Mouse (Mus musculus): ENCODE data around the gene S1pr4. TPM values are rescaled to one million over a fixed set of nuclear protein-coding genes. Genes with fewer than 3 reads are reported as not detected.

The S1pr4 gene
- polyA plus RNA-seq, 1 experiment from 2014 or later: 2.8 TPM

DNA sequence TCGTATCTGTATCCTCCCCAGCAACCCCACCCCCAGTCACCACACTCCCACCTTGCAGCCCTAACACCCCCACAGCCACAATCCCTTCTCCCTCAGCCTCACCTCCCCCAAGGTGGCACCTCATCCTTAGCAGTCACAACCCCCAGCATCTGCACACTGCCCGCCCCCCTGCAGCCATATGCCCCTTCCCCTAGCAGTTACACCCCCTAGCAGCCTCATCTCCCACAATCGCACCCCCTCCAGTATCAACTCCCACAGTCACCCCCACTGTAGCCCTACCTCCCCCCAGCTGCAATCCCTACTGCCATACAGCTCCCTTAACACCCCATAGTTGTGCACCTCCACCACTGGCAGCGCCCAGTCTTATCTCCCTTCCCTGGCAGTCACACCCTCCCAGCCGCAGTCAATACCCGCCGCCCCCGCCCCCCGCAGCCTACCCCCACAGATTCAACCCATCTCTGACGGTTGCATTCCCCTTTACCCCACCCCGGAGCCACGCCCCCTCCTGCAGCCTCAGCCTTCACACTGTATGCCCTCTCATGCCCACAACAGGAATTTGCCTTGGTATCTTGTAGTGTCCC is 42.9 kb downstream of the S1pr4 start:
- peaks cover 7% of the 10 kb centered on the region for H3K4me1 ChIP-seq (replicated peaks; ENCODE audit: control insufficient read depth, insufficient read depth, low read length)
- no peak overlapping the region for H3K4me3 ChIP-seq (ENCODE audit: low read length)
- H3K27me3 ChIP-seq (ENCODE audit: control insufficient read depth, insufficient read depth, low read depth, low read length): peaks cover 88% of the 10 kb centered on the region
- ATAC-seq (ENCODE audit: low read depth): no peak
- WGBS: 25% methylated on average over 12 of the region's 12 CpGs
- no peak overlapping the region for H3K9ac ChIP-seq (ENCODE audit: low read length)
- H3K9me3 ChIP-seq (ENCODE audit: control insufficient read depth, low read length): no peaks in the 10 kb centered on the region
- no peak overlapping the region for H3K4me2 ChIP-seq (ENCODE audit: low read depth, low read length)
- H3K36me3 ChIP-seq (ENCODE audit: control insufficient read depth, insufficient read depth, low read length): no peaks in the 10 kb centered on the region
- H3K27ac ChIP-seq (ENCODE audit: low read length): no peak overlapping the region

DNA sequence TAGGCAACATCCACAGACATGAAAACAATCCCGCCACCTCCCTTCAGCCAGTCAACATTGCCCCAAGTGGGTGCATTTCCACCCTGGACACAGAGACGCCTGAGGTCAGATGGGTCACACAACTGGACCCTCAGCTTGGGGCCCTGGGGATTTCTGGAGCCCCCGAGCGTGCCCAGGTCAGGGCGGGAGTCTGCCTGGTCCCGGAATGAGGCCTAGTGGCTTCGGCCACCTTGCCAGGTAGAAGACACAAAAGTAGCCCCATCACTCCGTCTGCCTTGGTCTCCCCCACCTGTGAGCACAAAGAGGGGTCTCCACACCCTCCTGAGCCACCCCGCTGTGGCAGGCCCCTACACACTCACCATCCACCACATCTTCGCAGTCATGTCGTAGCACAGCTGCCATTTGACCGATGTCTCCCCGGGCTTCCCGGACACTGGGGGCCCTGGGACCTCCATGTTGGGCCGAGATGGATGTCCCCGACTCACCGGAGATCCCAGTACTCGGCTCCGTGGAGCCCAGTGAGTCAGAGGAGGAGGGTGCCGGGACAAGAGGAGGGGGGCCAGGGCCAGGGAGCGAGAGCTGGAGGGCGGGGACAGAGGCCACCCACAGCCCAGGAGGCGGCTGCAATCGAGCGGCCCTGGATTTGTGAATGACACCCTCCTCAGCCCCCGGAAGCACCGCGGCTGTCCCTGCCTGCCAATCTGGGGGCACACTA is 44.6 kb downstream of the S1pr4 start, which contains the start of gene Nfic:
Nfic (minus strand) TSS at position 455 of the 715 bp plus-strand sequence.
- no peak within 1 kb of the TSS for H3K27ac ChIP-seq (ENCODE audit: low read length)
- peaks cover 87% of the 10 kb centered on the region for H3K27me3 ChIP-seq (ENCODE audit: control insufficient read depth, insufficient read depth, low read depth, low read length)
- no peak within 1 kb of the TSS for H3K9ac ChIP-seq (ENCODE audit: low read length)
- WGBS: 56% methylated on average over 28 of the region's 28 CpGs
- no peak for ATAC-seq (ENCODE audit: low read depth)
- no peaks in the 10 kb centered on the region for H3K9me3 ChIP-seq (ENCODE audit: control insufficient read depth, low read length)
- H3K4me2 ChIP-seq (ENCODE audit: low read depth, low read length): no peak within 1 kb of the TSS
- no peaks in the 10 kb centered on the region for H3K36me3 ChIP-seq (ENCODE audit: control insufficient read depth, insufficient read depth, low read length)
- no peaks in the 10 kb centered on the region; the same call in 1 of the 2 replicates for H3K4me1 ChIP-seq (replicated peaks; ENCODE audit: control insufficient read depth, insufficient read depth, low read length)
- H3K4me3 ChIP-seq (ENCODE audit: low read length): no peak within 1 kb of the TSS

DNA sequence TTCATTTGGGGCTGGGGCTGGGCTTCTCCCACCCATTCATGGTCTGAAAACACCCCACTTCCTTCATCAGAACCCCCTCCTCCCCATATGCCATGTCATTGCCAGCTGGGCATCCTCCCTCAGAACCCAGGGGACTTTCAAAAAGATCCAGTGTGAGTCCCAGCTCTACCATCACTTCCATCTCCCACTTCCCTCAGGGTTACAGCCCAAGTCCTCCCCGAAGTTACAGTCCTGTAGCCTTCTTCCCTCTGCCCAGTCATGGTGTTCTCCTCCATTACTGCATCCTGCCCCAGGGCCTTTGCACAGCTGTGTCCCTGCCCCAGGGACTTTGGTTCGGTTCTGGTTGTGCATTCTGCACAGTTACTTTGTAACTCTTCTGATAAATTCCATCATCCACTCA is 45.8 kb downstream of the S1pr4 start:
- 69% methylated on average over 2 of the region's 2 CpGs for WGBS
- ATAC-seq (ENCODE audit: low read depth): no peak
- Histone ChIP-seq H3K9me3 (ENCODE audit: control insufficient read depth, low read length) (no peaks in the 10 kb centered on the region), H3K4me3 (ENCODE audit: low read length) (no peak overlapping the region), H3K27ac (ENCODE audit: low read length) (no peak overlapping the region), H3K27me3 (ENCODE audit: control insufficient read depth, insufficient read depth, low read depth, low read length) (peaks cover 77% of the 10 kb centered on the region), H3K4me1 (replicated peaks; ENCODE audit: control insufficient read depth, insufficient read depth, low read length) (no peaks in the 10 kb centered on the region; the same call in 1 of the 2 replicates), H3K9ac (ENCODE audit: low read length) (no peak overlapping the region), H3K4me2 (ENCODE audit: low read depth, low read length) (no peak overlapping the region), H3K36me3 (ENCODE audit: control insufficient read depth, insufficient read depth, low read length) (no peaks in the 10 kb centered on the region)

DNA sequence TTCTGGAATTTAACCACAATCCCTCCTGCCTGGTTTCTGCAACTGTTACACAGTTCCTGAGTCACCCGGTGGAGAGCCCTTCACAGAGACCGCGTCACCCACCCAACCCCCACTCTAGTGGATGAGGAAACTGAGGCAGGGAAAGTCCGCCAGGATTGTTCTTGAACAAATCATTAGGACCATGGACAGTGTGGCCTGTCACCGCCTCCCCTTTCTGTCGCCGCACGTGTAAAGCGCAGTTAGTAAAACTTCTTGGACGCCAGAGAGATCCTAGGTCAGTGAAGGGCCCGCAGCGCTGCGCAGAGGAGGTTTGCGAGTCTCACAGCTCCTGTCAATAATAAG is 47.0 kb downstream of the S1pr4 start:
- no peak for ATAC-seq (ENCODE audit: low read depth)
- Histone ChIP-seq H3K9ac (ENCODE audit: low read length) (no peak overlapping the region), H3K9me3 (ENCODE audit: control insufficient read depth, low read length) (no peaks in the 10 kb centered on the region), H3K4me3 (ENCODE audit: low read length) (peak overlapping the region; percentile 2; the same call in 1 of the 2 replicates), H3K36me3 (ENCODE audit: control insufficient read depth, insufficient read depth, low read length) (no peaks in the 10 kb centered on the region), H3K4me2 (ENCODE audit: low read depth, low read length) (no peak overlapping the region; the same call in 1 of the 2 replicates), H3K4me1 (replicated peaks; ENCODE audit: control insufficient read depth, insufficient read depth, low read length) (no peaks in the 10 kb centered on the region; the same call in 1 of the 2 replicates), H3K27me3 (ENCODE audit: control insufficient read depth, insufficient read depth, low read depth, low read length) (peaks cover 70% of the 10 kb centered on the region), H3K27ac (ENCODE audit: low read length) (no peak overlapping the region)
- 2% methylated on average over 14 of the region's 14 CpGs for WGBS

DNA sequence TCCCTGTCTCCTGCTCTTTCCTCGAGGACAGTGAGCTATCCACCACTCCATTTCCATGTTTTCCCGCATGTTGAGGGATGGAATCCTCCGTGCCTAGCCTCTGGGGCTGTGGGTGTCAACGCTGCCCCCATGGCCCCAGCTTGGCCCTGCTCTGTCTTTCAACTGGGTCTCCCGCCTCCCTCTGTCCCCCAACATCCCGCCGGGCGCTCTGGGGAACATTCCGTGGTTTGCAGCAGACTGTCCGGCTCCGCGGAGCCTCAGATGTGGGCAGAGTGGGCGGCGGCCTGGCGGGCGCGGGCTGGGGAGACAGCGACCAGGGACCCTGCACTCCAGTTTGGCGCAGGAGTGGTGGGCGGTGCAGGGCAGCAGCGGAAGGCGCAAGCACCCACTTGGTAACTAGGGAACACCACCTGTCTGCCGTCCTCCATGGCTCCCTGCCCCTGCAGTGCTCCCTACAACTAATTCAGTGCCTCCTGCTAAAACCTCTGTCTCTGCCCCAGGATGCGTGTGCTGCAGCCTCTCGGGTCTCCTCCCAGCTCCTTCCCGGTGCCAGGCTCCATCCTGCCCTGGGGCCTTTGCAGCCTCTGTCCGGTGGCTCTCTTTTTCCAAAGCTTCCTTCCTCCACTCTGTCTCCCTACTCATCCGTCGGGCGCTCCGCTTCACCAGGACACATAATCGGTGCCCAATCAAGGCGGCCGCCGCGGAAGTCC is 47.5 kb downstream of the S1pr4 start:
- Histone ChIP-seq H3K9me3 (ENCODE audit: control insufficient read depth, low read length) (no peaks in the 10 kb centered on the region), H3K27me3 (ENCODE audit: control insufficient read depth, insufficient read depth, low read depth, low read length) (peaks cover 65% of the 10 kb centered on the region), H3K9ac (ENCODE audit: low read length) (no peak overlapping the region), H3K27ac (ENCODE audit: low read length) (no peak overlapping the region), H3K36me3 (ENCODE audit: control insufficient read depth, insufficient read depth, low read length) (no peaks in the 10 kb centered on the region), H3K4me3 (ENCODE audit: low read length) (peak overlapping the region; percentile 2; the same call in 1 of the 2 replicates), H3K4me2 (ENCODE audit: low read depth, low read length) (no peak overlapping the region; the same call in 1 of the 2 replicates), H3K4me1 (replicated peaks; ENCODE audit: control insufficient read depth, insufficient read depth, low read length) (no peaks in the 10 kb centered on the region; the same call in 1 of the 2 replicates)
- no peak for ATAC-seq (ENCODE audit: low read depth)
- WGBS: 5% methylated on average over 36 of the region's 36 CpGs

DNA sequence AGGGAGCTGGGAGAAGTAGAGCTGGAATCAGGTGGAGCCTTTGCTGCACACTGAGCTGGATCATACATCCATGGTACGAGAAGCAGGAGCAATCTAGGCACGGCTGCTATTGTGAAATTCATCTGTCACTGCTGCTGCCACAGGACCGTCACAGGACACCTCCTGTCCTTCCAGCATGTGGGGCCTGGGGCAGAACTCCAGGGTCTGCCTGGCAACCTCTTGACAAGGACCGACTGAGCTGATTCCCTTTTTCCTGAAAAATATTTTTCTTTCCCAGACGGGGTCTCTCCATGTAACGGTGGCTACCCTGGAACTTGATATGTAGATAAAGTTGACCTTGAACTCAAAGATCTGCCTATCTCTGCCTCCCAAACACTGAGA is 48.6 kb downstream of the S1pr4 start:
- 48% methylated on average over 6 of the region's 6 CpGs for whole genome bisulfite sequencing
- H3K4me2 ChIP-seq (ENCODE audit: low read depth, low read length): no peak overlapping the region
- H3K9me3 ChIP-seq (ENCODE audit: control insufficient read depth, low read length): no peaks in the 10 kb centered on the region
- no peak for ATAC-seq (ENCODE audit: low read depth)
- no peak overlapping the region for H3K9ac ChIP-seq (ENCODE audit: low read length)
- no peaks in the 10 kb centered on the region; the same call in 1 of the 2 replicates for H3K4me1 ChIP-seq (replicated peaks; ENCODE audit: control insufficient read depth, insufficient read depth, low read length)
- H3K27me3 ChIP-seq (ENCODE audit: control insufficient read depth, insufficient read depth, low read depth, low read length): peaks cover 57% of the 10 kb centered on the region
- H3K27ac ChIP-seq (ENCODE audit: low read length): no peak overlapping the region
- H3K4me3 ChIP-seq (ENCODE audit: low read length): no peak overlapping the region
- no peaks in the 10 kb centered on the region for H3K36me3 ChIP-seq (ENCODE audit: control insufficient read depth, insufficient read depth, low read length)

DNA sequence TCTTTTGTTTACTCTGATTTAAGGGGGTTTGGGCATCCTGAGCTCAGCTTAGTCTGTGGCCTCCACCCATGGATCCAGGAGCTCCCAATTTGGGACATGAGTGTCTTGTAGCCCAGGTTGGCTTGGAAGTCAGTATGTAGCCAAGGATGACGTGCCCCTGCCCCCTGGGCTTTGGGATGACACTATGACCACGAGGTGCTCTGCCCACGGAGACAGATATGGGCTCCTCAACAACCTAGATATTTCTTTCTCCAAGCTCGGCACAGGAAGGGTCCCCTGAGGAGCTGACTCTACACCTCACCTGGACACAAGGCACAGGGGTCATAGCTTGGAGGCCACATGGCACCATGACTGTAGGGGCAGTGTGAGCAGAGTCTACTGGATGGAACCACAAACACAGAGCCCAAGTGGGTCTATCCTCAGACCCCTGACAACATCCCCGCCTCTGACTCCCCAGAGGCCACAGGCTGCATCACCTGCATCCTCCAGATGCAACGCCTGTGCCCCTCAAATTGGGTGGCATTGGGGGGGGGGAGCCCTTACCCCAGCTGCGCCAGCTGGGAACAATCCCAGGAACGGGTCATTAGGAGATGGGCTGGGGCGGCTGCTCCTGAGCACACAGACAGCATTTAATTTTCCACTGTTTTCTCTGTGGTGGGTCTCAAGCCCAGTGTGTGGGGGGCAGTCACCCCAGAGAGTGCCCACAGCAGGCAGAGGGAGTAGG is 49.1 kb downstream of the S1pr4 start:
- Histone ChIP-seq H3K36me3 (ENCODE audit: control insufficient read depth, insufficient read depth, low read length) (no peaks in the 10 kb centered on the region), H3K9ac (ENCODE audit: low read length) (no peak overlapping the region), H3K4me2 (ENCODE audit: low read depth, low read length) (no peak overlapping the region), H3K4me1 (replicated peaks; ENCODE audit: control insufficient read depth, insufficient read depth, low read length) (no peaks in the 10 kb centered on the region; the same call in 1 of the 2 replicates), H3K4me3 (ENCODE audit: low read length) (no peak overlapping the region), H3K27me3 (ENCODE audit: control insufficient read depth, insufficient read depth, low read depth, low read length) (peaks cover 52% of the 10 kb centered on the region), H3K9me3 (ENCODE audit: control insufficient read depth, low read length) (no peaks in the 10 kb centered on the region), H3K27ac (ENCODE audit: low read length) (no peak overlapping the region)
- 52% methylated on average over 9 of the region's 9 CpGs for WGBS
- ATAC-seq (ENCODE audit: low read depth): no peak

DNA sequence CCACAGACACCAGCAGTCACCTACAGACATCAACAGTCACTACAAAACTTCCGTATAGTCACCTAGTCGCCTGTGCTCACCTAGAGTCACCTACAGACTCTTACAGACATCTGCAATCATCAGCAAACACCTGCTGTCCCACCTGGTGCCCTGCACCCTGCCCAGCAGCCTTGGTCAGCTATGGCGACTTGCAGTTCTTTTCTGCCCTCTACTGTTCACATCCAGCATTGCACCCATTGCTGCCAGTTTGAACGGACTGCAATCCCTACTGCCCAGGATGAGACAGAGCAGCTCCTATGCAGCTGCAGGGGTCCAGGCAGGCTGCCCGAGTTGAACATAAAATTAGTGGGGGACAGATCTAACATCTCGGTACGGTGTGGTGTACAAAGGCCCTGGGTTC is 49.8 kb downstream of the S1pr4 start:
- no peaks in the 10 kb centered on the region for H3K36me3 ChIP-seq (ENCODE audit: control insufficient read depth, insufficient read depth, low read length)
- peak; percentile 51 for ATAC-seq (ENCODE audit: low read depth)
- H3K9ac ChIP-seq (ENCODE audit: low read length): no peak overlapping the region
- H3K4me1 ChIP-seq (replicated peaks; ENCODE audit: control insufficient read depth, insufficient read depth, low read length): no peaks in the 10 kb centered on the region; the same call in 1 of the 2 replicates
- peaks cover 45% of the 10 kb centered on the region for H3K27me3 ChIP-seq (ENCODE audit: control insufficient read depth, insufficient read depth, low read depth, low read length)
- H3K27ac ChIP-seq (ENCODE audit: low read length): no peak overlapping the region
- no peaks in the 10 kb centered on the region for H3K9me3 ChIP-seq (ENCODE audit: control insufficient read depth, low read length)
- no peak overlapping the region for H3K4me3 ChIP-seq (ENCODE audit: low read length)
- no peak overlapping the region for H3K4me2 ChIP-seq (ENCODE audit: low read depth, low read length)
- 3% methylated on average over 7 of the region's 7 CpGs for WGBS
